Mouse (Mus musculus): ENCODE data around the gene Polr3f. TPM values are rescaled to one million over a fixed set of nuclear protein-coding genes. Genes with fewer than 3 reads are reported as not detected.

The Polr3f gene
- total and polyA plus RNA-seq, 3 experiments, result 15.8 to 28.5 (median 20.2) TPM

DNA sequence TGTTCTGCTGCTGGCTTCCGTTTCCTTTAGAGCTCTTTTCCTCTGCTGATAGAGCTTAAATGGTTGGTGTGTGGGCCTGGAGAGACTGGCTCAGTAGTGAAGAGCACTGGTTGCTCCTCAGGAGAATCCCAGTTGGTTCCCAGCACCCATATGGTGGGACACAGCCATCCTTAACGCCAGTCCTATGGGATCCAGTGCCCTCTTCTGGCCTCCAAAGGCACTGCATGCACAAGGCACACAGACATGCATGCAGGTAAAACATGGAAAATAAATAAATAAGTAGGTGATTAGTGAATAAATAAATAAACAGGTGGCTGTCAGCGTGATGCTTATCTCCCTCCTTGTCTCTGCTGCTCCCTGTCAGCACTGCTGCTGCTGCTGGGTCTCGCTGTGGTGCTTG lies 61.2 kb downstream of the Polr3f start:
- no peak for DNase-seq (ENCODE audit: extremely low read depth)
- no peaks in the 10 kb centered on the region for H3K27me3 ChIP-seq (replicated peaks)
- no peak overlapping the region for H3K4me3 ChIP-seq (replicated peaks in 1 of 3; ENCODE audit: low read depth in 2 of 3, low read length in 2 of 3, poor library complexity in 1 of 3)
- H3K4me1 ChIP-seq (ENCODE audit: control insufficient read depth in 1 of 2, insufficient read depth in 2 of 2), result peaks cover 0 to 6% of the 10 kb centered on the region in 2 experiments; a peak in 2 of 4 replicates
- H3K9ac ChIP-seq (ENCODE audit: insufficient read depth, low read depth), result no peak overlapping the region
- H3K4me2 ChIP-seq (ENCODE audit: insufficient read depth, low read depth, poor library complexity, severe bottlenecking), result no peak overlapping the region
- no peak overlapping the region for H3K27ac ChIP-seq (ENCODE audit: insufficient read depth, low read depth)
- peaks cover 59 to 73% of the 10 kb centered on the region in 2 experiments for H3K36me3 ChIP-seq (replicated peaks in 1 of 2; ENCODE audit: control insufficient read depth in 1 of 2, insufficient read depth in 1 of 2, low read length in 1 of 2)
- in situ Hi-C loops (cut with MboI; ENCODE audit: low pct_ligation_motif_present, low pct_unique_long_range_greater_than_20kb, low sequenced_read_pairs), result no loop called here
- peaks cover 6% of the 10 kb centered on the region for H3K9me3 ChIP-seq (replicated peaks; ENCODE audit: low read length)
- dilution Hi-C loops (cut with MboI; ENCODE audit: extremely low pct_ligation_motif_present, extremely low pct_unique_long_range_greater_than_20kb, low sequenced_read_pairs), result no loop called here
- TF ChIP-seq CTCF (conservative IDR thresholded peaks at IDR 0.05 in 1 of 2, IDR thresholded peaks at IDR 0.05 in 1 of 2; ENCODE audit: low read depth in 2 of 2, low read length in 2 of 2) (peak; percentile 21 to 32; a peak in 1 of 4 replicates), ELF1 (IDR thresholded peaks at IDR 0.05; ENCODE audit: low read depth, low read length) (no peak)
- no peaks in the 10 kb centered on the region for H3K79me2 ChIP-seq (replicated peaks; ENCODE audit: control insufficient read depth, extremely low read depth, insufficient read depth, poor library complexity, severe bottlenecking)

Other genes with a start within 250 kb of the Polr3f start
- gene Ovol2, start 195.6 kb upstream of the Polr3f start, total RNA-seq (2012; rRNA removed), result not detected in 2 replicates
- gene Ovol2, start 195.6 kb upstream of the Polr3f start, total RNA-seq (2014; rRNA removed), result not detected in 2 replicates
- gene Ovol2, start 195.6 kb upstream of the Polr3f start, polyA plus RNA-seq (2012; ENCODE audit: insufficient read length, low read depth), result not detected in 2 replicates
- 25.7 and 30.9 TPM in 2 replicates for gene Kat14, start 158.7 kb upstream of the Polr3f start, total RNA-seq (2012; rRNA removed)
- gene Kat14, start 158.7 kb upstream of the Polr3f start, total RNA-seq (2014; rRNA removed), result 24.3 and 25.9 TPM in 2 replicates
- 54.4 and 56.2 TPM in 2 replicates for gene Kat14, start 158.7 kb upstream of the Polr3f start, polyA plus RNA-seq (2012; ENCODE audit: insufficient read length, low read depth)
- not detected in 2 replicates for gene Pet117, start 158.7 kb upstream of the Polr3f start, total RNA-seq (2012; rRNA removed)
- not detected in 2 replicates for gene Pet117, start 158.7 kb upstream of the Polr3f start, total RNA-seq (2014; rRNA removed)
- 12.3 and 14.5 TPM in 2 replicates for gene Pet117, start 158.7 kb upstream of the Polr3f start, polyA plus RNA-seq (2012; ENCODE audit: insufficient read length, low read depth)
- 0.04 and 0.08 TPM in 2 replicates for gene Dzank1, start 304 bp upstream of the Polr3f start, total RNA-seq (2012; rRNA removed)
- gene Dzank1, start 304 bp upstream of the Polr3f start, total RNA-seq (2014; rRNA removed), result 0.04 and 0.08 TPM in 2 replicates
- gene Dzank1, start 304 bp upstream of the Polr3f start, polyA plus RNA-seq (2012; ENCODE audit: insufficient read length, low read depth), result 0.29 and 0.34 TPM in 2 replicates
- 0.13 and 0.17 TPM in 2 replicates for gene Rbbp9, start 23.2 kb downstream of the Polr3f start, total RNA-seq (2012; rRNA removed)
- 0.42 and 0.57 TPM in 2 replicates for gene Rbbp9, start 23.2 kb downstream of the Polr3f start, total RNA-seq (2014; rRNA removed)
- 0.11 and 0.14 TPM in 2 replicates for gene Rbbp9, start 23.2 kb downstream of the Polr3f start, polyA plus RNA-seq (2012; ENCODE audit: insufficient read length, low read depth)
- 98.5 and 110 TPM in 2 replicates for gene Sec23b, start 28.5 kb downstream of the Polr3f start, total RNA-seq (2012; rRNA removed)
- 99.0 and 103 TPM in 2 replicates for gene Sec23b, start 28.5 kb downstream of the Polr3f start, total RNA-seq (2014; rRNA removed)
- 77.7 and 95.4 TPM in 2 replicates for gene Sec23b, start 28.5 kb downstream of the Polr3f start, polyA plus RNA-seq (2012; ENCODE audit: insufficient read length, low read depth)
- 34.7 and 36.1 TPM in 2 replicates for gene Smim26, start 66.3 kb downstream of the Polr3f start, total RNA-seq (2012; rRNA removed)
- gene Smim26, start 66.3 kb downstream of the Polr3f start, total RNA-seq (2014; rRNA removed), result 59.7 and 69.6 TPM in 2 replicates
- gene Smim26, start 66.3 kb downstream of the Polr3f start, polyA plus RNA-seq (2012; ENCODE audit: insufficient read length, low read depth), result 30.0 and 35.0 TPM in 2 replicates
- gene Dtd1, start 72.2 kb downstream of the Polr3f start, total RNA-seq (2012; rRNA removed), result 43.1 and 47.8 TPM in 2 replicates
- gene Dtd1, start 72.2 kb downstream of the Polr3f start, total RNA-seq (2014; rRNA removed), result 42.7 and 46.4 TPM in 2 replicates
- gene Dtd1, start 72.2 kb downstream of the Polr3f start, polyA plus RNA-seq (2012; ENCODE audit: insufficient read length, low read depth), result 43.3 and 48.8 TPM in 2 replicates

Measured in CH12.LX (cell line).